Mouse (Mus musculus): ENCODE data around the gene Zcchc3.

DNA sequence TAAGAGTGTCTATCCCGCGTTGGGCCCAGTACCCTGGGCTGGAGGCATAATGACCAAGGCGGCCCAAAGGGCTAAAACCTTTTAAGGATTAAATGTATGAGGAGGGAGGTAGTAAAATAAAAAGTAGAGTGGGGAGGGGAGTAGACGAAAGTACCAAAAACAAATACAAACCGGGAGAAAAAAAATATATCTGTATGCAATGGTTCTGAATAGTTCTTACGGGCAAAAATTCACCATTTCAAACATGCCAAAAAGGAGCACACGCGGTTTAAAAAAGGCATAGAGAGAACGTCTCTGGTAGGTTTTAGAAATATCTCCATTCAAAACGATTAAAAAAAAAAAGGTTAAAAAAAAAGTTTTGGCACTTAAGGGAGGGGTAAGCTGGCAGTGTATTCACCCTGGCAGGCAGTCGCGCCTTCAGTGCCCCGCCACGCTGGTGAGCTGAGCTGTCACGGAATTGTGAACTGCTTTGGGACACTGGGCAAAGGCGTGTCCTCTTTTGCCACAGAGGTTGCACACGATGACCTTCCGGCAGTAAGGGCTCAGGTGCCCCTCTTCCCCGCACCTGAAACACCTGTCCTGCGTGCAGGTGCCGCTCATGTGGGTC lies 1.6 kb downstream of the Zcchc3 start:
- TF ChIP-seq CTCF (IDR thresholded peaks at IDR 0.05; ENCODE audit: borderline replicate concordance, extremely low read depth, insufficient read depth, insufficient read length): no peak
- TF ChIP-seq POLR2A (IDR thresholded peaks at IDR 0.05; ENCODE audit: borderline replicate concordance, extremely low read depth, insufficient read depth, insufficient read length, poor library complexity, severe bottlenecking): no peak

Data from brain, embryonic 14.5 days (tissue).